Mouse (Mus musculus) heart, embryonic 13.5 days (tissue): ENCODE data around the gene Ttc23. TPM values are rescaled to one million over a fixed set of nuclear protein-coding genes. Genes with fewer than 3 reads are reported as not detected.
A peak's percentile ranks its signal among the peaks of the same experiment; 100 is the strongest.

Source experiments
- ATAC-seq: fragments of 200-750 bp; cut with Nextera tagmentation; 2 replicates; pipeline ENCODE4 v1.8.0; 2017; ENCODE audit warnings: moderate TSS enrichment; ENCODE audit not compliant: insufficient number of reproducible peaks, low FRiP score, low TSS enrichment; ENCODE audit errors: extremely low read depth
- H3K27ac ChIP-seq: fragments of 300-500 bp; sonication (generic); replicated peaks from 2 replicates; pipeline ENCODE4 v1.5.1; 2015; ENCODE audit warnings: moderate library complexity, mild to moderate bottlenecking, inconsistent platforms
- H3K27me3 ChIP-seq: fragments of 300-500 bp; sonication (generic); replicated peaks from 2 replicates; pipeline ENCODE4 v1.6.1; 2015; ENCODE audit warnings: mild to moderate bottlenecking, inconsistent platforms
- H3K36me3 ChIP-seq: fragments of 300-500 bp; sonication (generic); 2 replicates; pipeline ENCODE4 v1.6.1; 2015; ENCODE audit warnings: mild to moderate bottlenecking, inconsistent platforms
- H3K4me1 ChIP-seq: fragments of 300-500 bp; sonication (generic); 2 replicates; pipeline ENCODE4 v1.6.1; 2015; ENCODE audit warnings: inconsistent platforms
- H3K4me2 ChIP-seq: fragments of 300-500 bp; sonication (generic); 2 replicates; pipeline ENCODE4 v1.6.1; 2015; ENCODE audit warnings: inconsistent platforms, mild to moderate bottlenecking, moderate library complexity
- H3K4me3 ChIP-seq: fragments of 300-500 bp; sonication (generic); 2 replicates; pipeline ENCODE4 v1.5.1; 2015; ENCODE audit warnings: moderate library complexity, mild to moderate bottlenecking, inconsistent platforms
- H3K9ac ChIP-seq: fragments of 300-500 bp; sonication (generic); 2 replicates; pipeline ENCODE4 v1.6.1; 2015; ENCODE audit warnings: inconsistent platforms, mild to moderate bottlenecking, moderate library complexity
- H3K9me3 ChIP-seq: fragments of 300-500 bp; sonication (generic); 2 replicates; pipeline ENCODE4 v1.6.1; 2016; ENCODE audit warnings: inconsistent platforms
- WGBS: fragments of 180-500 bp; shearing (Covaris S2); methylation state at CpG from one replicate; pipeline ENCODE4 v1.1.7; 2015; ENCODE audit warnings: mixed read lengths; 5-methylcytosine and 5-hydroxymethylcytosine counted together
- polyA plus RNA-seq: library from polyadenylated mRNA; unstranded; fragments of >200 nt; fragmentation: Nextera tagmentation; extraction: Ambion mirVana; gene quantifications from 2 replicates; pipeline ENCODE4 v1.2.1, GENCODE M21; 2015

Ttc23 gene
- 16.0 and 16.8 TPM in 2 replicates for polyA plus RNA-seq

DNA sequence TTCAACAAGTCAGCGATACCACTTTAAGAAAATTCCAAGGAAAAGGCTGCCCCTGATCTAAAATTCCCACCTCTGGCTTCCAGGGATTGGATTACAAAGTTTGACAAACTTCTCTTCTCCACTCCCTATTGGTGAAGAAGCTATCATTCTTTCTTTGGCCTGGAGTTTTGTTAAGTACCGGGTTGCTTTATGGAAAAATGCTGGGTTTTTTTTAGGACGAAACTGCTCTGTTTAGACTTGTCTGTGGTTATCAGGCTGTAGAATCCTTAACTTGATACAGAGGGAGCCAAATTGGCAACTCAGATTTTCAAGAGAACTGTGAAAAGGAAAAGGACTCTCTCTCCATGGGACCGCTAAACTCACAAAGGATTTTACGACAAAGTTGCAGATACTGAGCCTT lies at the start of gene Ttc23:
Ttc23 (plus strand) TSS at position 134 of the 400 bp plus-strand sequence.
- ATAC-seq = no peak
- Histone ChIP-seq H3K4me2 (peak within 1 kb of the TSS; percentile 83), H3K4me3 (peak within 1 kb of the TSS; percentile 75), H3K27ac (peak within 1 kb of the TSS; percentile 77), H3K27me3 (no peaks in the 10 kb centered on the region), H3K9ac (peak within 1 kb of the TSS; percentile 90), H3K36me3 (no peaks in the 10 kb centered on the region), H3K9me3 (no peaks in the 10 kb centered on the region), H3K4me1 (peaks cover 42% of the 10 kb centered on the region)
- 4% methylated on average over 5 of the region's 5 CpGs for WGBS

GRCm38 (mm10) chr7:67598050-67598449 lies 49.2 kb upstream of the Ttc23 start:
- H3K27me3 ChIP-seq = no peaks in the 10 kb centered on the region
- peaks cover 26% of the 10 kb centered on the region for H3K4me1 ChIP-seq
- no peak overlapping the region for H3K9ac ChIP-seq
- peak overlapping the region; percentile 73 for H3K27ac ChIP-seq
- no peaks in the 10 kb centered on the region for H3K9me3 ChIP-seq
- ATAC-seq = no peak
- H3K36me3 ChIP-seq = no peaks in the 10 kb centered on the region
- H3K4me3 ChIP-seq = no peak overlapping the region
- H3K4me2 ChIP-seq = no peak overlapping the region
- 39% methylated on average over 3 of the region's 3 CpGs for WGBS

GRCm38 (mm10) chr7:67605114-67605513 lies 42.1 kb upstream of the Ttc23 start:
- no peak overlapping the region for H3K4me2 ChIP-seq
- H3K27me3 ChIP-seq = no peaks in the 10 kb centered on the region
- H3K9ac ChIP-seq = no peak overlapping the region
- H3K9me3 ChIP-seq = no peaks in the 10 kb centered on the region
- no peak overlapping the region for H3K4me3 ChIP-seq
- ATAC-seq = no peak
- H3K36me3 ChIP-seq = no peaks in the 10 kb centered on the region
- H3K27ac ChIP-seq = no peak overlapping the region
- H3K4me1 ChIP-seq = peaks cover 15% of the 10 kb centered on the region
- WGBS = 75% methylated on average over 6 of the region's 6 CpGs

DNA sequence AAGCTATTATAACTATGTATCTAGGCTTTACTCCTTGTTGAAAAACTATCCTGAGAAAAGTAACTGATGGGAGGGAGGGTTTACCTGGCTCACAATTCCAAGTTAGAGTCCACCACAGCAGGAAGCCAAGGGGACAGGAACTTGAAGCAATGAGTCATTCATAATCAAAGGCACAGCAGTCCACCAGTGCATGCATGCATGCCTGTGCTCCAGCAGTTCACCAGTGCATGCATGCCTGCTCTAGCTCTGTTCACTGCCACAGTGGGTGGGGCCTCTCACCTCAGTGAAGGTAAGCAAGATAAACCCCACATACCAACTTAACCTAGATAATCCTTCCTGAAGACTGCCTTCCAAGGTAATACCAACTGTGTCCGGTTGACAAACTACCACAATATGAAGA lies 41.0 kb upstream of the Ttc23 start:
- Histone ChIP-seq H3K27me3 (no peaks in the 10 kb centered on the region), H3K4me3 (no peak overlapping the region), H3K9me3 (no peaks in the 10 kb centered on the region), H3K27ac (no peak overlapping the region), H3K36me3 (no peaks in the 10 kb centered on the region), H3K9ac (no peak overlapping the region), H3K4me1 (peaks cover 15% of the 10 kb centered on the region), H3K4me2 (no peak overlapping the region)
- no peak for ATAC-seq
- WGBS = 79% methylated on average over 1 of the region's 1 CpGs

DNA sequence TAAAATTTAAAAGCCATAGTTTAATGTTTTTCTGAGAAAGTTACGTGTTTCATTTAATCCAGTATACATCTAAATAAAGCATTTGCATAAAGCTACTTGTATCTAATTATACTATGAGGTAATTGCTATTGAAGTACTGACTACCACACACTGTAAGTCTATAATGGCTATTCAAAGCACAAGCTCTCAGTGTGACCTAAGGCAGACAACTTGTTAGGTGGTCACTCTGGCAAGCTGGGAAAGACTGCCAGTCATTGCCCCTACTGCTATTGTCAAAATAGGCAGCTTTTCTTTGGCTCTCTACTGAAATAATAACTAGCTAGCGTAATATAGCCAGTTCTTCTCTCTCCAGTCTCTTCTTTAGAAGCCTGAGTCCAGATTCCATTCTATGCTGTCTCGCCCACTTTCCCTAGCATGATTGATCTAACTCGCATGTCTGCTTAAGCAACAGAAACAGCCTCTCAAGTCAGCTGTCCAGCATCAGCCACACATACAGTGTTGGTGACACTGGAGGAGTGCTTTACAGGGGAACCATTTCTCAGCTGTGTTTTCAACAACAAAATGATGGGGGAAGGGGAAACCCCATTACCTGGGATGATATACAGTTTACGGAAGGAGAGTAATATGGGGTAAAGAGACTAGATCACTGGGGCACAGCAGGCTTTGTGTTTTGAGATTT lies 39.4 kb upstream of the Ttc23 start:
- Histone ChIP-seq H3K27ac (peak overlapping the region; percentile 67), H3K4me3 (no peak overlapping the region), H3K27me3 (no peaks in the 10 kb centered on the region), H3K36me3 (no peaks in the 10 kb centered on the region), H3K9ac (no peak overlapping the region), H3K9me3 (no peaks in the 10 kb centered on the region), H3K4me2 (peak overlapping the region; percentile 8; the same call in 1 of the 2 replicates), H3K4me1 (peaks cover 15% of the 10 kb centered on the region)
- WGBS = 46% methylated on average over 5 of the region's 5 CpGs
- ATAC-seq = no peak

DNA sequence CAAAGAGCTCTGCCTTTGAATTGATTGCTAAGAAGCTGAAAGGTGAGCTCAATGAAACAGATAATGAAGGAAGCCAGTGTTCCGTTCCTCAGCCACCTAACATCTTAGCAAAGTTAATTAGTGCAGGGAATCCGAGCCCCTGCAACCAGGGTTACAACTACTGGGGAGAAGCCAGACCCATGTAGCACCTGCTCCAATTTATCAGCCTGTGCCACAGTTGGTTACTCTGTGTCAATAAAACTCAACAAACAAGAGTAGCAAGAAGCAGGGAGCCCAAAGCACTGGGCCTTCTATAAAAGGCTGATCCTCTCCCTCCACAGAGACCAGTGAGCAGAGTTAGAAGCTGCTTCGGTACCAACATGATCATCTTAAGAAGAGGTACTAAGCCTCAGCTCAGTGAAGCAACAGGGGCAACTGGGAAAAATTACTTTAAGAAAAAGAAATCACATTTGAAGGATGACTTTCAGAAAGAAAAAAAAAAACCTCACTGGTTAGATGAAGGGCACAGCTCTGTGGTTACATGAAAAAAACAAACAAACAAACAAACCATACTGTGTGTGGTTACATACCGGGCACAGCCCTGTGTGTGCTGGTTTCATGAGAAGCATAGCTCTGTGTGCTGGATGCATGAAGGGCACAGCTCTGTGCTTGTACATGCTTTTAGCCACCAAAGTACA lies 38.7 kb upstream of the Ttc23 start:
- Histone ChIP-seq H3K4me3 (no peak overlapping the region), H3K9me3 (no peaks in the 10 kb centered on the region), H3K4me2 (peak overlapping the region; percentile 8; the same call in 1 of the 2 replicates), H3K36me3 (no peaks in the 10 kb centered on the region), H3K27ac (peak overlapping the region; percentile 67), H3K9ac (no peak overlapping the region), H3K27me3 (no peaks in the 10 kb centered on the region), H3K4me1 (peaks cover 19% of the 10 kb centered on the region)
- WGBS = 68% methylated on average over 4 of the region's 4 CpGs
- no peak for ATAC-seq

DNA sequence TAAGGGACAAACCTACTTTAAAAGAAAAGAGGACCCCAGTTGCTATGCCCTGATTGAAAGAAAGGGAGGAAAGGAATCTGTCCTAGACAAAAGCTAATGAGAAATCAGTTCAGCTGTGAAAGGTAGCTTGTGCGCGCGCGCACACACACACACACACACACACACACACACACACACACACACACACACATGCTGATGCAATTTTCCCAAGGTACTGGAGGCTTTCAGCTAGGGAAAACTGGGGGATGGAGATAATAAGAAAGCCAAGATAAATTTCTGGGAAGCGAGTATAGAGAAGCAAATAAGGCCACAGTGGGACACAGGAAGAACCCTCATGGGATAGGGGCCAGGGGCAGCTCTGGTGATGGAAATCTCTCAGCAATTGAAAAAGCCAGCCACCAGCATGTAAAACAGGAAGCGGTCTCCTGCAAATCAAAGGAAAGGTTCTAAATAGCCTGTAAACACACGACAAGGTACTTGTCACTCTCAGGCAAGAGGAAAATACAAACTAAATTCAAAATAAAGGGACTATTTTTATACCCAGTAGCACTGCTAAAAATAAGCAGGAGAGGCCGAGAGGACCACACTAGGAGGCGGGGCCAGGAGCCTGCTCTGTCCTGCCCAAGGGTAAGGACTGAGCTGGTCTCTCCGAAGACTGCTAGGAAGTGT lies 33.3 kb upstream of the Ttc23 start:
- Histone ChIP-seq H3K36me3 (no peaks in the 10 kb centered on the region), H3K27ac (peak overlapping the region; percentile 84), H3K27me3 (no peaks in the 10 kb centered on the region), H3K4me2 (peak overlapping the region; percentile 43), H3K4me1 (peaks cover 42% of the 10 kb centered on the region), H3K4me3 (no peak overlapping the region), H3K9ac (peak overlapping the region; percentile 12; the same call in 1 of the 2 replicates), H3K9me3 (no peaks in the 10 kb centered on the region)
- WGBS = 42% methylated on average over 10 of the region's 10 CpGs
- ATAC-seq = peak; percentile 54; the same call in 1 of the 2 replicates

DNA sequence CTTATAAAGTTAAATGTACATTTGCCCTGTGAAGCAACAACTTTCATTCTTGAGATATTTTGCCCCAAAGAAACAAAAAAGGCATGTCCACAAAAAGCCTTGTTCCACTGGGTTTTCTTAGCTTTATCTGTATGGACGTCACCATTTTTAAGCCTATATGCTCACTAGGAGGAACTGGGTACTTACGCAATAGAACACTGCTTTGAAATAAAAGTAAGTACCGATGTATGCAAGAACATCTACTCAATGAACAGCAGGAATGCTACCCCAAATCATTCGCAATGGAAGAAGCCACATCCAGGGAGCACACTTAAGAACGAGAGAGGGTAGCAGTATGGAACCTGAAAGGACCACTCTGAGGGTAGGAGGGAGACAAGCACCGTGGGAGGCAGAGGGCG lies 32.7 kb upstream of the Ttc23 start:
- H3K4me2 ChIP-seq = peak overlapping the region; percentile 43
- no peak overlapping the region for H3K4me3 ChIP-seq
- no peaks in the 10 kb centered on the region for H3K27me3 ChIP-seq
- no peaks in the 10 kb centered on the region for H3K36me3 ChIP-seq
- peak overlapping the region; percentile 84 for H3K27ac ChIP-seq
- peak overlapping the region; percentile 12; the same call in 1 of the 2 replicates for H3K9ac ChIP-seq
- no peaks in the 10 kb centered on the region for H3K9me3 ChIP-seq
- no peak for ATAC-seq
- peaks cover 42% of the 10 kb centered on the region for H3K4me1 ChIP-seq
- WGBS = 72% methylated on average over 7 of the region's 7 CpGs

DNA sequence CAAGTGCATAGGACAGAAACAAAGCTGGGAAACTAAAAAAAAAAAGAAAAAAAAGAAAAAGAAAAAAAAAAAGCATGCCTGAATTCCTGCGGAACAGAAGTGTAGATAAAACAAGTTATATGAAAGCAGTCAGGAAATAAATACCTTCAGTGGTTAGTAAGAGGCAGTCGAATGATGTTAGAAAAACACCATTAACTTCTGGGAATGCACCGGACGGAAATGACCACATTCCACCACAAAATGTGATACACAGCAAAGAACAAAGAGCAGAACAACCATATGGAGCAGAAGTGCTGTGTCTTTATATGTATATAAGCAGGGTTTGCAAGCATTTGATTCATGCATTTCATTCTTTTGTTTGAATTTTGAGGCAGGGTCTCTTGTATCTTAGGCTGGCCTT lies 30.3 kb upstream of the Ttc23 start:
- WGBS = 50% methylated on average over 4 of the region's 4 CpGs
- peaks cover 60% of the 10 kb centered on the region for H3K4me1 ChIP-seq
- H3K4me3 ChIP-seq = no peak overlapping the region
- H3K27ac ChIP-seq = peak overlapping the region; percentile 79
- ATAC-seq = no peak
- no peaks in the 10 kb centered on the region for H3K27me3 ChIP-seq
- no peaks in the 10 kb centered on the region for H3K36me3 ChIP-seq
- H3K4me2 ChIP-seq = no peak overlapping the region
- no peak overlapping the region for H3K9ac ChIP-seq
- H3K9me3 ChIP-seq = no peaks in the 10 kb centered on the region

DNA sequence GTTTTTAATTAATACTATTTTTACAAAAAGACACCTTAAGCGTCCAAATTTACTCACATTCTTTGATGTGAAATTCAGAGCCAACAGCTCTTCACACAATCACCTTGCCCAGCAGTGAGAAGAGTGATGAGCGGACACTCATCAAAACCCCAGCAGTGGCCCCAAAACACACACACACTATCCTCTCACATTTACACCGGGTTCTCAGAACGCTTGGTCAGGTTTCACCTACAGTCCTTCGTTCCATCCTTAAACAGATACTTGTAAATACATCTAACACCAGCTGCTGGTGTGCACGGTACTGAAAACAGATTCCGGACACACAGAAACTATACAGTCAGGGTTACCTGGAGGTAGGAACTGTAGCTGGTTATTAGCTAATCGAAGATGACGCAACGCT lies 29.6 kb upstream of the Ttc23 start:
- Histone ChIP-seq H3K36me3 (no peaks in the 10 kb centered on the region), H3K9me3 (no peaks in the 10 kb centered on the region), H3K9ac (no peak overlapping the region), H3K27ac (no peak overlapping the region), H3K4me3 (no peak overlapping the region), H3K4me2 (no peak overlapping the region), H3K4me1 (peaks cover 65% of the 10 kb centered on the region), H3K27me3 (no peaks in the 10 kb centered on the region)
- no peak for ATAC-seq
- 90% methylated on average over 10 of the region's 10 CpGs for WGBS

- Histone ChIP-seq H3K4me1 (peaks cover 62% of the 10 kb centered on the region), H3K27me3 (no peaks in the 10 kb centered on the region), H3K4me3 (no peak overlapping the region), H3K4me2 (no peak overlapping the region), H3K9me3 (no peaks in the 10 kb centered on the region), H3K36me3 (no peaks in the 10 kb centered on the region), H3K9ac (no peak overlapping the region), H3K27ac (no peak overlapping the region)
- WGBS = 80% methylated on average over 3 of the region's 3 CpGs
- ATAC-seq = no peak
These were observed 28.9 kb upstream of the Ttc23 start for GRCm38 (mm10) chr7:67618316-67618715.
